Mouse (Mus musculus) stomach, postnatal 0 days (tissue): ENCODE results near the gene Tmem259. TPM values are rescaled to one million over a fixed set of nuclear protein-coding genes. Genes with fewer than 3 reads are reported as not detected.

ENCODE experiments used
- ATAC-seq: fragments of 200-750 bp; cut with Nextera tagmentation; 2 replicates; pipeline ENCODE4 v1.8.0; 2017; ENCODE audit not compliant: low FRiP score, low TSS enrichment
- DNase-seq: peaks from one replicate; pipeline ENCODE4 v3.0.0-alpha.2; 2016; ENCODE audit warnings: low spot score
- H3K27ac ChIP-seq: fragments of 300-500 bp; sonication (generic); replicated peaks from 2 replicates; pipeline ENCODE4 v1.5.1; 2014; ENCODE audit warnings: mild to moderate bottlenecking, control low read depth
- H3K27me3 ChIP-seq: fragments of 300-500 bp; sonication (generic); 2 replicates; pipeline ENCODE4 v1.6.1; 2014; ENCODE audit warnings: low read length; ENCODE audit not compliant: control insufficient read depth, insufficient read depth
- H3K36me3 ChIP-seq: fragments of 300-500 bp; sonication (generic); 2 replicates; pipeline ENCODE4 v1.6.1; 2014; ENCODE audit warnings: low read length, mixed read lengths; ENCODE audit not compliant: control insufficient read depth, insufficient read depth
- H3K4me1 ChIP-seq: fragments of 300-500 bp; sonication (generic); replicated peaks from 2 replicates; pipeline ENCODE4 v1.6.1; 2014; ENCODE audit warnings: antibody characterized with exemption; ENCODE audit not compliant: control insufficient read depth, insufficient read depth
- H3K4me2 ChIP-seq: fragments of 300-500 bp; sonication (generic); replicated peaks from 2 replicates; pipeline ENCODE4 v1.6.1; 2014; ENCODE audit warnings: low read depth, mild to moderate bottlenecking, control low read depth, moderate library complexity
- H3K4me3 ChIP-seq: fragments of 300-500 bp; sonication (generic); 2 replicates; pipeline ENCODE4 v1.5.1; 2014; ENCODE audit warnings: low read depth, low read length, control low read depth
- H3K9ac ChIP-seq: fragments of 300-500 bp; sonication (generic); 2 replicates; pipeline ENCODE4 v1.6.1; 2014; ENCODE audit warnings: mild to moderate bottlenecking, low read length, control low read depth, mixed read lengths
- H3K9me3 ChIP-seq: fragments of 300-500 bp; sonication (generic); 2 replicates; pipeline ENCODE4 v1.6.1; 2016; ENCODE audit warnings: low read length; ENCODE audit not compliant: control insufficient read depth
- CTCF ChIP-seq: IDR thresholded peaks from 2 replicates; pipeline ENCODE4 v1.5.1; 2016; ENCODE audit warnings: antibody characterized with exemption, low read depth, mild to moderate bottlenecking, moderate library complexity
- EP300 ChIP-seq: optimal IDR thresholded peaks from 2 replicates; pipeline ENCODE3; 2016; ENCODE audit warnings: antibody characterized with exemption
- WGBS: fragments of 180-500 bp; shearing (Covaris S2); extraction: QIAGEN DNeasy Blood & Tissue Kit; methylation state at CpG from one replicate; pipeline ENCODE4 v1.1.7; 2014; 5-methylcytosine and 5-hydroxymethylcytosine counted together
- polyA plus RNA-seq: library from polyadenylated mRNA; unstranded; fragments of >200 nt; fragmentation: Nextera tagmentation; extraction: Ambion mirVana; gene quantifications from 2 replicates; pipeline ENCODE4 v1.2.1, GENCODE M21; 2015

Tmem259 gene
- polyA plus RNA-seq, 1 experiment from 2014 or later = 18.5 TPM

DNA sequence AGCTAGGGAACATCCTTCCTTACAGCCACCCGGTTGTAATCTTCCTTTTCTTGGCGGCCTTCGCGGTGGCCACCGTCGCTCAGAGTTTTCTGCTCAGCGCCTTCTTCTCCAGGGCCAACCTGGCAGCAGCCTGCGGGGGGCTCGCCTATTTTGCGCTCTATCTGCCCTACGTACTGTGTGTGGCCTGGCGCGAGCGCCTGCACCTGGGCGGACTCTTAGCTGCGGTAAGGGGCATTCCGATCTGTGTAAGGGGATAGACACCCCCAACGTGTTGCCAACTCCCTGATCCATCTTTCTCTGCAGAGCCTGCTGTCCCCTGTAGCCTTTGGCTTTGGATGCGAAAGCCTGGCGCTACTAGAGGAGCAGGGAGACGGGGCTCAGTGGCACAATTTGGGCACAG, 18.7 kb upstream of the Tmem259 start:
- no peak for TF ChIP-seq EP300
- no peak for TF ChIP-seq CTCF
- H3K36me3 ChIP-seq = no peaks in the 10 kb centered on the region
- peak overlapping the region; percentile 24; the same call in 1 of the 2 replicates for H3K9ac ChIP-seq
- peaks cover 5% of the 10 kb centered on the region; the same call in 1 of the 2 replicates for H3K4me1 ChIP-seq
- no peaks in the 10 kb centered on the region for H3K27me3 ChIP-seq
- peak overlapping the region; percentile 30 for H3K27ac ChIP-seq
- H3K4me2 ChIP-seq = no peak overlapping the region
- no peak overlapping the region for H3K4me3 ChIP-seq
- DNase-seq (no peak), ATAC-seq (no peak)
- WGBS = 57% methylated on average over 21 of the region's 21 CpGs
- no peaks in the 10 kb centered on the region for H3K9me3 ChIP-seq

DNA sequence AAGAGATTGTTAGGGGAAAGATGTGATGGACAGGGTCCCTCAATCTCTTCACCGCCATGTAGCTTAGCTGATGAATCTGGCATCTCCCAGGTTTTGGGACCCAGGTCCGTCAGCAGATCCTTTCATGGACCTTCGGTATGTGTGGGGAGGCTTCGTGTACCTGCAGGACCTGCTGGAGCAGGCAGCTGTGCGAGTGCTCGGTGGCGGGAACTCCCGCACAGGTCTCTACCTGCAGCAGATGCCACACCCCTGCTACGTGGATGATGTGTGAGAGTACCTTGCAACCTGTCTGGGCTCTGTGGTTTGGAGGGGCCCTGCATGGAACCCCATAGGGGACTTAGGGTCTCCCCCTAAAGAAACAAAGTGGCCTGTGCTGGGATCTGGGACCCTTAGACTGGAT, 17.8 kb upstream of the Tmem259 start:
- 56% methylated on average over 9 of the region's 9 CpGs for WGBS
- DNase-seq (no peak), ATAC-seq (no peak)
- peak overlapping the region; percentile 61; the same call in 1 of the 2 replicates for H3K27ac ChIP-seq
- no peak overlapping the region for H3K9ac ChIP-seq
- H3K36me3 ChIP-seq = no peaks in the 10 kb centered on the region
- H3K4me3 ChIP-seq = no peak overlapping the region
- no peaks in the 10 kb centered on the region for H3K9me3 ChIP-seq
- TF ChIP-seq CTCF (no peak), EP300 (no peak)
- no peak overlapping the region for H3K4me2 ChIP-seq
- H3K4me1 ChIP-seq = peaks cover 5% of the 10 kb centered on the region; the same call in 1 of the 2 replicates
- no peaks in the 10 kb centered on the region for H3K27me3 ChIP-seq

DNA sequence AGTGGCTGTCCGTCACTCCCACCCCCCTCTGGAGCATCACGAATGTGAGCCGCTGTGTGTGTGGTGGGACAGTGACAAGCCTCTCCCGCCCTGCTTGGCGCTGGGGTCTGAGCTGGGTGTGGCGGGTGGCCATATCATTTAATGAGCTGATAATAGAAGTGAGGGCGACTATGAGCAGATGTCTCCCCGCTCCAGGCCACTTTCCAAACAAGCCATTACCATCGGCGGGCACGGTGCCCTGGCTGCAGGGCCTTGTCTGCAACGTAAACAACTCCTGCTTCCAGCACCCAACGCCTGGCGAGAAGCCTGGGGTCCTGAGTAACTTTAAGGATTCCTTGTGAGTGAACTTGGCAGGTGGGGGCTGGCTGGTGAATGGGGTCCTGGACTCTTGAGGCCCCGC, 13.7 kb upstream of the Tmem259 start:
- H3K4me3 ChIP-seq = peak overlapping the region; percentile 52
- ATAC-seq (peak; percentile 3; the same call in 1 of the 2 replicates), DNase-seq (peak; percentile 52)
- WGBS = 20% methylated on average over 15 of the region's 15 CpGs
- peak overlapping the region; percentile 35; the same call in 1 of the 2 replicates for H3K9ac ChIP-seq
- peaks cover 14% of the 10 kb centered on the region for H3K36me3 ChIP-seq
- H3K4me1 ChIP-seq = 0 out of 2 replicates have a peak, but pooled peaks cover 2% of the 10 kb centered on the region
- H3K27ac ChIP-seq = peak overlapping the region; percentile 30; the same call in 1 of the 2 replicates
- no peaks in the 10 kb centered on the region for H3K27me3 ChIP-seq
- H3K9me3 ChIP-seq = no peaks in the 10 kb centered on the region
- H3K4me2 ChIP-seq = peak overlapping the region; percentile 80
- no peak for TF ChIP-seq EP300
- no peak for TF ChIP-seq CTCF

DNA sequence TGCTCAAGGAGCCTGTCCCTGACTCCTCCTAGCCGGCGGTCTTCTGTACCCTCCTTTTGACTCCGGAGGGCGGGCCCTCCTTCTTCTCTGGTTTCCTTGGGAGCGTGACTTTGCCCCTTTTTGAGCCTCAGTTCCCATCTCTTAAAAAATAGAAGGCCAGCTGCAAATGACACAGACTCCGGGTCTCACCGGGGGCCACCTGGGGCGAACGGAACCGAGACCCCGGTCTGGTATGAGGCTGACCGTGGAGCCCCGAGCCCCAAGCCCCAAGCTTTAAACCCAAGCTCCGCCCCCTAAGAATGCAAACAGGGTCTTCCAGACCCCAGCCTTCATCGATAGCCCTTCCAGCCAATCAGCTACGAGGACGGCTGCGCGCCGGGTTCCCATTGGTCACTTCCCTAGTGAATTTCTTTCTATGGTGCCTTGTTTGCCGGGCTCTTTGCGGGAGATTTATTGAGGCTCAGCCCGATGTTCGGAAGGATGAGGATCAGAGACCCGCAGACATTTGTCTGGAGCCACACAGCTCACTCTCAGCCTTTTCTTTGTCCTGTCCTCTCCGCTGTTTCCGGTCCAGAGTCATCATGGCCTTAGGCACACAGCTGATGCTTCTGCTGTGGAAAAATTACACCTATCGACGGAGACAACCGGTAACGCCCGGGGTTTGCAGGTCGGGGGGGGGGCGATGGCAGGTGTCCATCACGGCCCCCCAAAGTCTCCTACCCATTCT, 13.1 kb upstream of the Tmem259 start:
- Histone ChIP-seq H3K4me3 (peak overlapping the region; percentile 52), H3K4me2 (peak overlapping the region; percentile 80), H3K9me3 (no peaks in the 10 kb centered on the region), H3K36me3 (peaks cover 15% of the 10 kb centered on the region), H3K9ac (peak overlapping the region; percentile 63), H3K4me1 (no peaks in the 10 kb centered on the region), H3K27me3 (no peaks in the 10 kb centered on the region), H3K27ac (peak overlapping the region; percentile 58)
- ATAC-seq (peak; percentile 38; the same call in 1 of the 2 replicates), DNase-seq (peak; percentile 69)
- no peak for TF ChIP-seq CTCF
- no peak for TF ChIP-seq EP300
- 1% methylated on average over 35 of the region's 35 CpGs for WGBS

DNA sequence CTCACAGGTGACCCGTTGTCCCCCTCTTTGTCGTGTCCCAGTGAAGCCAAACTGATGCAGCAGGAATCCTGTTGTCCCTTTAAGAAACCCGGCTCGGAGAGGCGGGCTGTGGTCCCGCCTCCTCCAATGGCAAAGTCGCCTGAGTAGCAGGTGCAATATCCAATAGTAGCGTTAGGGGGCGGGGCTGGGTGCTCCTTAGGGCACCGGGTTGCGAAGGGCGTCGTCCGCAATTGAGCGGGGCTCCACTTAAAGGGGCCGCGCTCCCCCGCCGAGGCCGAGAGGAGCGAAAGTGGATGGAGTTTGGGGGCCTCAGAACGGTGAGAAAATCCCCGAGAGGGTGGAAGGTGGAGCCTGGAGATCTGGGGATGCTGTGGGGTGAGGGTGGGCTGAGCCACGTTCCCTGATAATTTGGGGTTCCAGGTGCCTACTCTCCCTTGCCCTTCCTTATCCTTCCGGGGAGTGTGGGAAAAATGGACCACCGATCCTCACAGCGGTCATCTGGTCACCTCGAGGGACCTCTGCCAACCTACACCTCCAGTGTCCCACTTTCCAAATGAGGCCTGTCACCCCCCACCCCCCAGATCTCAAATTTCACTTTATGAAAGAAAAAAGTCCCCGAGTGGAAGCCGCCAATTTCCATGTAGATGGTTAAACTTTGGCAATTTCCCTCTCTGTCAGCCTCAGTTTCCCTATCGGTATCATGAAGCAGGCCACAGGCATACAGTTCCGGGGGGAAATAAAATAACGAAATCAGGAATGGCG, 12.3 kb upstream of the Tmem259 start, which contains the start of gene Abca7:
Gene Abca7, plus strand, starts transcription at position 223 of the 762 bp plus-strand sequence.
- DNase-seq = peak; percentile 97
- TF ChIP-seq EP300 = no peak
- TF ChIP-seq CTCF = peak; percentile 45
- H3K9ac ChIP-seq = peak within 1 kb of the TSS; percentile 63

More for the DNA sequence above, 12.3 kb upstream of the Tmem259 start, which contains the start of gene Abca7:
- Histone ChIP-seq H3K36me3 (peaks cover 17% of the 10 kb centered on the region), H3K27me3 (no peaks in the 10 kb centered on the region), H3K27ac (peak within 1 kb of the TSS; percentile 58), H3K9me3 (no peaks in the 10 kb centered on the region), H3K4me1 (no peaks in the 10 kb centered on the region), H3K4me2 (peak within 1 kb of the TSS; percentile 80), H3K4me3 (peak within 1 kb of the TSS; percentile 52)
- under 1% methylated on average over 34 of the region's 34 CpGs for WGBS
- peak; percentile 92 for ATAC-seq
